Mouse (Mus musculus) embryonic facial prominence, embryonic 15.5 days (tissue): ENCODE measurements around the gene Wfdc8. TPM values are rescaled to one million over a fixed set of nuclear protein-coding genes. Genes with fewer than 3 reads are reported as not detected.
"Not testable (repeated sequence)": the region's sequence is repeated elsewhere in the genome, so short reads cannot be mapped to it uniquely, and the experiment has no call there.

Source experiments
- ATAC-seq: fragments of 200-750 bp; cut with Nextera tagmentation; 2 replicates; pipeline ENCODE4 v1.8.0; 2017; ENCODE audit warnings: low read depth, moderate TSS enrichment; ENCODE audit not compliant: insufficient number of reproducible peaks, low FRiP score, low TSS enrichment
- H3K27ac ChIP-seq: fragments of 300-500 bp; sonication (generic); replicated peaks from 2 replicates; pipeline ENCODE4 v1.5.1; 2015; ENCODE audit warnings: mild to moderate bottlenecking, inconsistent platforms
- H3K27me3 ChIP-seq: fragments of 300-500 bp; sonication (generic); 2 replicates; pipeline ENCODE4 v1.6.1; 2015; ENCODE audit warnings: inconsistent platforms
- H3K36me3 ChIP-seq: fragments of 300-500 bp; sonication (generic); 2 replicates; pipeline ENCODE4 v1.6.1; 2015; ENCODE audit warnings: mild to moderate bottlenecking, inconsistent platforms
- H3K4me1 ChIP-seq: fragments of 300-500 bp; sonication (generic); 2 replicates; pipeline ENCODE4 v1.6.1; 2015; ENCODE audit warnings: inconsistent platforms
- H3K4me2 ChIP-seq: fragments of 300-500 bp; sonication (generic); replicated peaks from 2 replicates; pipeline ENCODE4 v1.6.1; 2015; ENCODE audit warnings: mild to moderate bottlenecking, inconsistent platforms
- H3K4me3 ChIP-seq: fragments of 300-500 bp; sonication (generic); replicated peaks from 2 replicates; pipeline ENCODE4 v1.5.1; 2015; ENCODE audit warnings: mild to moderate bottlenecking, inconsistent platforms
- H3K9ac ChIP-seq: fragments of 300-500 bp; sonication (generic); 2 replicates; pipeline ENCODE4 v1.6.1; 2015; ENCODE audit warnings: inconsistent platforms
- H3K9me3 ChIP-seq: fragments of 300-500 bp; sonication (generic); replicated peaks from 2 replicates; pipeline ENCODE4 v1.6.1; 2016; ENCODE audit warnings: inconsistent platforms
- WGBS: fragments of 180-500 bp; shearing (Covaris S2); methylation state at CpG from one replicate; pipeline ENCODE4 v1.1.7; 2015; 5-methylcytosine and 5-hydroxymethylcytosine counted together
- polyA plus RNA-seq: library from polyadenylated mRNA; unstranded; fragments of >200 nt; fragmentation: Nextera tagmentation; extraction: Ambion mirVana; gene quantifications from 2 replicates; pipeline ENCODE4 v1.2.1, GENCODE M21; 2015

Wfdc8 gene
- polyA plus RNA-seq, 1 experiment from 2014 or later, result not detected

DNA sequence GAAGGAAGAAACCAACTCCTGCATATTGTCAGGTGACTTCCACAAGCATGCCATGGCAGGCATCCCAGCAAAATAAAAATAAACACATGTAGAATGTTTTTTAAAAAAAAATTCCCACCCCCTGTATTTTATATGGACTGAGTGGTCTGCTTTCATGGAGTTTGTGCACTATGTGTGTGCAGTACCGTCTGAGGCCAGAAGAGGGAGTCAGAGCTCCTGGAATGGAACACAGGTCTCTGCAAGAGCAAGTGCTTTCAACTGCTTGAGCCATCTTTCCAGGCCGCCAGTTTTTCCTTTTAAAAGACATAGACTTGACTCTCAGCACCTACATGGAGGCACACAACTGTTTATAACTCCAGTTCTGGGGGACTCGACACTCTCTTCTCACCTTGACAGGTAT lies 9.9 kb downstream of the Wfdc8 start:
- H3K27me3 ChIP-seq, result no peaks in the 10 kb centered on the region
- H3K27ac ChIP-seq, result no peak overlapping the region
- no peak overlapping the region for H3K4me3 ChIP-seq
- no peak for ATAC-seq
- H3K9ac ChIP-seq, result no peak overlapping the region
- no peaks in the 10 kb centered on the region for H3K4me1 ChIP-seq
- no peaks in the 10 kb centered on the region for H3K9me3 ChIP-seq
- 89% methylated on average over 3 of the region's 3 CpGs for WGBS
- H3K4me2 ChIP-seq, result no peak overlapping the region
- H3K36me3 ChIP-seq, result no peaks in the 10 kb centered on the region

DNA sequence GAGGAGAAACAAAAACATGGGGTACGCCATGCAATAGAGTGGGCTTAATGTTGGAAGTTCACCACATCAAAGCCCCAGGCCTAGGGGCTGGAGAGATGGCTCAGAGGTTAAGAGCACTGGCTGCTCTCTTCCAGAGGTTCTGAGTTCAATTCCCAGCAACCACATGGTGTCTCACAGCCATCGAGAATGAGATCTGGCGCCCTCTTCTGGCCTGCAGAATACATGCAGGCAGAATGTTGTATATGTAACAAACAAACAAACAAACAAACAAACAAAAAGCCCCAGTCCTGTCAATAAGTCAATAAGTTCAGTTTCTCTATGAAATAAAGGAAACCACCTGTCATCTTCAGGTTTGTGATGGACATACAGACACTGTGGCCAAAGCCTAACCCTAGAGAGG lies 13.2 kb downstream of the Wfdc8 start:
- Histone ChIP-seq H3K4me2 (no peak overlapping the region), H3K4me3 (no peak overlapping the region), H3K4me1 (no peaks in the 10 kb centered on the region), H3K9me3 (no peaks in the 10 kb centered on the region), H3K27ac (no peak overlapping the region), H3K36me3 (no peaks in the 10 kb centered on the region), H3K9ac (no peak overlapping the region), H3K27me3 (no peaks in the 10 kb centered on the region)
- 63% methylated on average over 3 of the region's 3 CpGs for WGBS
- ATAC-seq, result no peak

- no peak within 1 kb of the TSS for H3K9ac ChIP-seq
- H3K4me1 ChIP-seq, result no peaks in the 10 kb centered on the region
- H3K4me3 ChIP-seq, result no peak within 1 kb of the TSS
- no peak within 1 kb of the TSS for H3K4me2 ChIP-seq
- 85% methylated on average over 4 of the region's 4 CpGs for WGBS
- ATAC-seq, result no peak
- H3K36me3 ChIP-seq, result no peaks in the 10 kb centered on the region
- H3K27ac ChIP-seq, result no peak within 1 kb of the TSS
- no peaks in the 10 kb centered on the region for H3K9me3 ChIP-seq
- no peaks in the 10 kb centered on the region for H3K27me3 ChIP-seq
These were observed 19.9 kb downstream of the Wfdc8 start, which contains the start of gene Eppin for GRCm38 (mm10) chr2:164593494-164593893. Eppin (minus strand) TSS chr2:164593594.

DNA sequence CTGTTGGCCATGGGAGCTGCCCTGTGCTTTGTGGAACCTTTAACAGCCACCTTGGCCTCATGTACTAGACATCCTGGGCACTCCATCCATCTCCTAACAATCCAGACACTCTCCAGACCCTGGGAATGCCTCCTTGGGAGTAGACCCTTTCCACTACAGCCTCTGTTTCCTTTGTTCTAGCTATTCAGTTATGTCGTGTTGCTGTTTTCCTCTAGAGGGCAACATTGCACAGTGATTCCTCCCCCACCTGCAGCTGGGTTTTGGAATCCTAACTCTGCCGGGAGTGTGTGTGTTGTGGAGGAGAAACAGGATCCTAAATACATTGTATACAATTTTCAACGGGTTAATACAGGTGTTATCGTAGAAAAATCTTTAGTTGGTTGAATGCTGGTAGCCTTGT lies 21.4 kb downstream of the Wfdc8 start:
- Histone ChIP-seq H3K4me2 (no peak overlapping the region), H3K36me3 (no peaks in the 10 kb centered on the region), H3K9ac (no peak overlapping the region), H3K4me3 (no peak overlapping the region), H3K27ac (no peak overlapping the region), H3K27me3 (no peaks in the 10 kb centered on the region), H3K9me3 (no peaks in the 10 kb centered on the region), H3K4me1 (no peaks in the 10 kb centered on the region)
- whole genome bisulfite sequencing, result 5% methylated on average over 4 of the region's 4 CpGs
- ATAC-seq, result no peak

DNA sequence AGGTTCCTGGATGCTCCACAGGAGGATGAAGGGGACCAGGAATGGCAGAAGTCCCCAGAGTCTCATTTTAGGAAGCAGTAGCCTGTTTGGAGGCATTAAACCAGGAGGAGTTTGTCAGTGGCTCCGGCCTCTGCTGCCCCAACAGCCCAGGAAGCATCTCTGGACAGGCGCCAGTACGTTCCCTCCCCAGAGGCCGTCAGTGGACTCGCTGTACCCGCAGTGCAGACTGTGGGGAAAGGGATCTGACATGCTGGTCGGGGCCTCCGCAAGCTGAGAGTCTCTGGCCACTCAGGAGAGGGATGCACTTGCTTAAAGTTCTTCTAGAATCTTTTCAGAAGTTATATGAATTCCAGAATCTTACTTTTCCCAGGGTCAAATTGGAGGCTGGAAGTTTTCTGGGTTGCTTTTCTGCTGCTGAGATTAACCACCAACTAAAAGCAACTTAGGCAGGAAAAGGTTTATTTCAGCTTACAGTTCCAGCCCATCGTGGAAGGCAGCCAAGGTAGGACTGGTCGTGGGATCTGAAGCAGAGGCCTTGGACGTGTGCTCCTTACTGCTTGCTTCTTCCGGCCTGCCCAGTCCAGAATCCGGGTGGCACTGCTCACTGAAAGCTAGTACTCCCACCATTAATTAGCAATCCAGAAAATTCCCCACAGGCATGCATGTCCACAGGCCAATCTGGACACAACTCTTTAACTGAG lies 28.3 kb downstream of the Wfdc8 start, which contains the start of gene Wfdc6a:
Gene Wfdc6a (minus strand): TSS at position 423 of the 701 bp plus-strand sequence.
- H3K36me3 ChIP-seq, H3K27ac ChIP-seq, H3K4me1 ChIP-seq, H3K9me3 ChIP-seq, H3K4me3 ChIP-seq, H3K9ac ChIP-seq, H3K4me2 ChIP-seq, H3K27me3 ChIP-seq, ATAC-seq: not testable (repeated sequence)
- 54% methylated on average over 13 of the region's 13 CpGs for WGBS

DNA sequence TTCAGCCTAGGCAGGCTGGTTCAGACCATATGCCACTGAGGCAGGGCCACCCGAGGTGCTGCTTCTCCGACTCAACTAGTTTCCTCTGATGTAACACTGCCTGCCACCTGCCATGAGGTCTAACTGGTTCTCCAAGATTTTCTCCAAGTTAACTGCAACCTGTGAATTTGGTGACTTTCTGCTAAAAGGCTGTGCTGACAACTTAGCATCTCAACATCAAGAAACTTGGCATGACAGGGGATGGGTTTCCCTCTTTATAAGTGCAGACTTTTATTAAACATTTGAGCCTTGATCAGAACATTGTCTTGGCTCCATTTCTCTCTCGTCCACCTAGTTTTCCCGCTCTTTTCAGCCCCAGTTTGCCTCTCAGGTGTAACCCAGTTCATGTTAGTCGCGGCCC lies 40.1 kb downstream of the Wfdc8 start, which contains the start of gene Spint3:
Gene Spint3 (minus strand): TSS at position 101 of the 400 bp plus-strand sequence.
- H3K9ac ChIP-seq, H3K4me3 ChIP-seq, H3K27me3 ChIP-seq, H3K36me3 ChIP-seq, H3K4me1 ChIP-seq, ATAC-seq, H3K27ac ChIP-seq, H3K4me2 ChIP-seq, H3K9me3 ChIP-seq: not testable (repeated sequence)
- WGBS, result 84% methylated on average over 6 of the region's 6 CpGs

GRCm38 (mm10) chr2:164567460-164567859 lies 46.0 kb downstream of the Wfdc8 start:
- Histone ChIP-seq H3K27ac (no peak overlapping the region), H3K4me1 (peaks cover 15% of the 10 kb centered on the region), H3K9me3 (no peaks in the 10 kb centered on the region), H3K4me2 (no peak overlapping the region), H3K27me3 (peaks cover 4% of the 10 kb centered on the region; the same call in 1 of the 2 replicates), H3K9ac (no peak overlapping the region), H3K36me3 (no peaks in the 10 kb centered on the region), H3K4me3 (no peak overlapping the region)
- ATAC-seq, result no peak
- 81% methylated on average over 5 of the region's 5 CpGs for WGBS

DNA sequence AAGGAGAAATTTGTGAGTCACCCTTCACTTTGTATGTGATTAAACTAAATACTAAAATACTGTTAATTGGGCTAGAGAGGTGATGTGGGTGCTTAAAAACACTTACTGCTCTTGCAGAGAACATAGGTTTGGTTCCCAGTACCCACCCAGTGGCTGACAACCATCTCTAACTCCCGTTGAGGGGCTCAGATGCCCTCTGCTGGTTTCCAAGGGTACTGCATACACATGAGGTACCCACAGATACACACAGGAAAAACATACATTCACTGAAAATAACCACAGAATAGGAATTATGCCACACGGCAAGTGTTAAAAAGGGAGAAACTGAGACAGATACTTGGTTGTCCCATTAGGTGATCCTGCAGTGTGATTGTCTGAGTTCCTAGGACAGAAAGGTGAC lies 46.4 kb downstream of the Wfdc8 start:
- H3K4me1 ChIP-seq, result peaks cover 17% of the 10 kb centered on the region
- WGBS, result 85% methylated on average over 2 of the region's 2 CpGs
- no peak overlapping the region for H3K9ac ChIP-seq
- no peaks in the 10 kb centered on the region for H3K36me3 ChIP-seq
- no peak overlapping the region for H3K4me2 ChIP-seq
- no peak overlapping the region for H3K4me3 ChIP-seq
- no peak overlapping the region for H3K27ac ChIP-seq
- ATAC-seq, result no peak
- peaks cover 4% of the 10 kb centered on the region; the same call in 1 of the 2 replicates for H3K27me3 ChIP-seq
- no peaks in the 10 kb centered on the region for H3K9me3 ChIP-seq

DNA sequence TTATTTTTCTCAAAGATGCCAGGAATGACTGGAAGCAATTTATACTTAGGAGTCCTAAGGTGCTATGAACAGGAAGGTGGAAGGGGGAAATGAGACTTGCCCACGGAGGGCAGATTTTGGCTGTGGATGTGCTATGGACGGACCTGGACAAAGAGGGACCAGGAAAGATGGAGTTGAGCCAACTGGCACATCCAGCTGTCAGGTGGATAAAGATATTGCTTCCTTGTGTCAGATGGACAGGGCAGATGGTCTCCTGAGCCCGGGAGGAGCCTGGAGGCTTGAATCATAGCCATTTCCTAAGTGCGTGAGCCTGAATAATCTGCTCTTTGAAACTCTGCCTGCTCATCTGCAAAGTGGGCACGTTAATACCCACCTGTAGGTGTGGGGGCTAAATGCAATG lies 49.1 kb downstream of the Wfdc8 start:
- WGBS, result 53% methylated on average over 5 of the region's 5 CpGs
- H3K9ac ChIP-seq, result no peak overlapping the region

DNA sequence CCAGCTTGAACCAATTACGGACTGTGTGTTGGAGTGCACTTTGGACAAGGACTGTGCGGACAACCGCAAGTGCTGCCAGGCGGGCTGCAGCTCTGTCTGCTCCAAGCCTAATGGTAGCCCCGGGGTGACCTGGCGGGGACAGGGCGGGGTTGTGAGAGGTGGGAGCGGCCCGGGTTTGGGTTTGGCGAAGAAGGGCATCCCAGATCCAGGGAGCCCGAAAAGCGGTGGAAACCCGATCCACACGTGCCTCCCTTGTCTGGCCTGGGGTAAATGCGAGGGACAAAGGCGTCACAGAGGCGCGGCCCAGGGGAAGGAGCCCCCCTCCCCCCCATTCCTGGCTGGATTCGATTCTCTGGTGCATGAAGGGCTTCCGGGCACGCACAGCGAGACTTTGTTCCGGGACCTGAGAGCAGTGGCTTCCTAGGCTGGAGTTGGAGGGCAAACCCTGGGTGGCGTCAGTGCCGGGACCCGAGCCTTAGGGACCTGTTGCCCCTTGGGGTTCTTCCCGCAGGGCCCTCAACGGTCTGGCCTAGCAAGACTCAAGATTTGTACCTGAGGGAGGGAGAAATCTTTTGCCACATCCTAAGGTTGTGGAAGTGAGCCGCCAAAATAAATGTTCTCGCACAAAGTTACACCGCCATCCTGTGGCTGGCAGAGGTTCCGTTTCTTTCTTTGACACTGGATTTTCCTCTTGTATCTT lies 49.9 kb downstream of the Wfdc8 start:
- Histone ChIP-seq H3K4me1 (peaks cover 17% of the 10 kb centered on the region), H3K27ac (no peak overlapping the region), H3K27me3 (peaks cover 4% of the 10 kb centered on the region; the same call in 1 of the 2 replicates), H3K4me2 (peak overlapping the region; percentile 93), H3K36me3 (no peaks in the 10 kb centered on the region), H3K9ac (peak overlapping the region; percentile 41), H3K4me3 (peak overlapping the region; percentile 48), H3K9me3 (no peaks in the 10 kb centered on the region)
- under 1% methylated on average over 30 of the region's 32 CpGs for WGBS
- peak; percentile 80 for ATAC-seq

More for the DNA sequence above, 49.1 kb downstream of the Wfdc8 start:
- H3K4me1 ChIP-seq, result peaks cover 17% of the 10 kb centered on the region
- no peak for ATAC-seq
- H3K27me3 ChIP-seq, result peaks cover 4% of the 10 kb centered on the region; the same call in 1 of the 2 replicates
- no peaks in the 10 kb centered on the region for H3K9me3 ChIP-seq
- H3K4me2 ChIP-seq, result no peak overlapping the region
- no peak overlapping the region for H3K27ac ChIP-seq
- no peak overlapping the region for H3K4me3 ChIP-seq
- no peaks in the 10 kb centered on the region for H3K36me3 ChIP-seq

DNA sequence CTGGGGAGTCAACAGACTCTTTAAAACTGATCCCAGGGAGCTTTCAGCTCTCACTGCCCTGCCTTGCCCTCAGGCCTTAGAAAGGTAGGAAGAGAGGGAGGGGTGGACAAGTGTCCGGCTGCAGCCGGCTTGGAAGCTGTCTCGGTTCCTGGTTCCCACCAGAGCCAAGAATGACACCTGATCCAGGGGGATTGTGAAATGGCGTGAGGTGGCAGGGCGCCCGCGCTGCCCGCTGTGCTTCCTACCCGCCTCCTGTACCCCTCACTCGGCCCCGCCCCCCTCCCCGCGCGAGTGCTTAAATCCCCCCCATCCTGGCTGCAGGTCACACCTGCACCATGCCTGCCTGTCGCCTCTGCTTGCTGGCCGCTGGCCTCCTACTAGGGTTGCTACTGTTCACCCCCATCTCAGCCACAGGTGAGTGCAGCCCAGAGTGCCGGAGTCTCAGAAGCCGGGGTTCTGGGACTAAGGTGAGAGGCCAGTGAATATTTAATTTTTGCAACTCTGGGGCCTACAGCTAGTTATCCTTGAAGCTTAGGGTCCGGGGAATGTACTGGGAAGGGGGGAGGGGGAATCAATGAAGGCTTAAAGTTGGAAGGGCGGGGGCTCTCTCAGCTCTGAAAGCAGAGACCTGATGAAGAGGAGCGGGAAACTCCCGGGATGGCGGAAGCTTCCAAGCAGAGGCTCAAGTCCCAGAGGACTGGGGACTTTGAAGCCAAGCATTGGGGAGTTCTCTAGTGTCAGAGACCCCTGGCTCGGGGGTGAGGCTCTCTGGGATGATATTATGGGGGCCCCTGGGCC lies 50.8 kb downstream of the Wfdc8 start, which contains the start of gene Wfdc2:
Gene Wfdc2 (plus strand): TSS at position 23 of the 798 bp plus-strand sequence.
- WGBS, result 3% methylated on average over 24 of the region's 24 CpGs

More for the DNA sequence above, 50.8 kb downstream of the Wfdc8 start, which contains the start of gene Wfdc2:
- peaks cover 17% of the 10 kb centered on the region for H3K4me1 ChIP-seq
- peak within 1 kb of the TSS; percentile 93 for H3K4me2 ChIP-seq
- H3K27ac ChIP-seq, result 0 out of 2 replicates have a peak within 1 kb of the TSS, but pooled peaks have one; percentile 1
- H3K9me3 ChIP-seq, result no peaks in the 10 kb centered on the region
- no peaks in the 10 kb centered on the region for H3K36me3 ChIP-seq
- peak within 1 kb of the TSS; percentile 41 for H3K9ac ChIP-seq
- peak; percentile 22; the same call in 1 of the 2 replicates for ATAC-seq
- H3K27me3 ChIP-seq, result peaks cover 4% of the 10 kb centered on the region; the same call in 1 of the 2 replicates
- peak within 1 kb of the TSS; percentile 48 for H3K4me3 ChIP-seq
